Mouse (Mus musculus): ENCODE data around the gene Magohb. TPM values are rescaled to one million over a fixed set of nuclear protein-coding genes. Genes with fewer than 3 reads are reported as not detected.

Magohb gene
- 33.7 and 34.3 TPM in 2 replicates for polyA plus RNA-seq (2015; fragmentation: Nextera tagmentation; extraction: Ambion mirVana)

DNA sequence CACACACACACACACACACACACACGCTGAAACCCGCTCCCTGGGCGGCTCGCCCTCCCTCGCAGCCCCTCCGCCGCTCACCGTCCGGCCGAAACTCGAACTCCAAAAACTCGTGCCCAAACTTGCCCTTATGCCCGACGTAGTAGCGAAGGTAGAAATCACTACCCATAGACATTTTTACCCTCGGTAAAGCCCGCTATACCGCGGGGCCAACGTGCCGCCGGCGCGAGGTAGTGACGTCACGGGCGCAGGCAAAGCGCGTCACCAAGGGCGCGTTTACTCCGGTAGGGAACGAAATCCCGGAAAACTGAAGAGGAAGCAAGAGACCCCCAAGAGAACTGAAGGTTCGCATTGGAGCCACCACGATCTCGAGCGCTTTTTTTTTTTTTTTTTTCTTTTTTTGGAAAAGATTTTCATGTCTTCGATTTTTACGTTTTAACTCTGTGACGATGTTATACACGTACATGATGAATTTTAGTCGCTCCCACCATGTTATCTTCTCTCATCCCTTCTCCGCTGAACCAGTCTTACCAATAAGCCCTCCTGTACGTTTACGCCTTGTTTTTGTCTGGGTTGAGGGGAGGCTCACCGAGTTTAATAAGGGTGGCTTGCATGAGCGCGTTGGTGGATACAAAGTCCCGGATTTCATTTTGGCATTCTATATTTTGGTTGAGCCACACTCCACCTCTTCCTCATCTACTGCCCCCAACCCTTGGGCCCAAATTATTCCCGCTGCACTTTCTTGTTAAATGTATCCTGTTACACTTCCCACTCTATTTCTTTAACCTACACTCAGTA lies at the start of gene Magohb:
Gene Magohb (minus strand): TSS at position 254 of the 798 bp plus-strand sequence.

DNA sequence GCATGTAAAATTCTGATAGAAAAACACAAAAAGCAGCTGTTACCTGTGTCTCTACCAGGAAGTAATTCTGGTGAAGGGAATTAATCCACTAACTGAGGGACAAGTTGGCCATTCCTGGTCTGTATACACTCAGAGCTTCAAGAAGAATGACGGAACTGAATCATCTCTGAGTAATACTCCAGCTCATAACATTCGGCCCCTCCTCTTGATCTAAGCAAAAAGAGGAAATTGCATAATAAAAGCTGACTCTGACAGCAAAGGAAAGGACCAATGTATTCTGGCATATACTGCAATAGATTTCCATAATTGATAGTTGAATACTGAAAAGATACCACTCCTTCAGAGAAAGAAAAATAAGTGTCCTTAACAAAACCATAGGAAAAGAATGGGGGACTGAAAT lies 45.8 kb downstream of the Magohb start, which contains the start of gene Klra2:
Gene Klra2 (minus strand): TSS at position 157 of the 400 bp plus-strand sequence.

Other genes starting within 250 kb of the Magohb start
- gene Klra2, start 45.9 kb downstream of the Magohb start, polyA plus RNA-seq (2015; fragmentation: Nextera tagmentation; extraction: Ambion mirVana) = 0.08 and 0.16 TPM in 2 replicates
- 0.07 TPM in 1 of 2 replicates, not detected in the other for gene Styk1, start 60.4 kb upstream of the Magohb start, polyA plus RNA-seq (2015; fragmentation: Nextera tagmentation; extraction: Ambion mirVana)
- 182 and 195 TPM in 2 replicates for gene Ybx3, start 95.2 kb upstream of the Magohb start, polyA plus RNA-seq (2015; fragmentation: Nextera tagmentation; extraction: Ambion mirVana)
- gene 5430401F13Rik, start 193.2 kb upstream of the Magohb start, polyA plus RNA-seq (2015; fragmentation: Nextera tagmentation; extraction: Ambion mirVana) = not detected in 2 replicates
- not detected in 2 replicates for gene Gm6619, start 193.2 kb upstream of the Magohb start, polyA plus RNA-seq (2015; fragmentation: Nextera tagmentation; extraction: Ambion mirVana)